Mouse (Mus musculus) CD4-positive helper T cell, adult 2 months (primary cell): ENCODE data around the gene Relt.

Experiments
- DNase-seq: peaks from one replicate; pipeline ENCODE4 v3.0.0-alpha.2; 2012; ENCODE audit warnings: low read depth, missing footprints, low spot score

The Relt gene

DNA sequence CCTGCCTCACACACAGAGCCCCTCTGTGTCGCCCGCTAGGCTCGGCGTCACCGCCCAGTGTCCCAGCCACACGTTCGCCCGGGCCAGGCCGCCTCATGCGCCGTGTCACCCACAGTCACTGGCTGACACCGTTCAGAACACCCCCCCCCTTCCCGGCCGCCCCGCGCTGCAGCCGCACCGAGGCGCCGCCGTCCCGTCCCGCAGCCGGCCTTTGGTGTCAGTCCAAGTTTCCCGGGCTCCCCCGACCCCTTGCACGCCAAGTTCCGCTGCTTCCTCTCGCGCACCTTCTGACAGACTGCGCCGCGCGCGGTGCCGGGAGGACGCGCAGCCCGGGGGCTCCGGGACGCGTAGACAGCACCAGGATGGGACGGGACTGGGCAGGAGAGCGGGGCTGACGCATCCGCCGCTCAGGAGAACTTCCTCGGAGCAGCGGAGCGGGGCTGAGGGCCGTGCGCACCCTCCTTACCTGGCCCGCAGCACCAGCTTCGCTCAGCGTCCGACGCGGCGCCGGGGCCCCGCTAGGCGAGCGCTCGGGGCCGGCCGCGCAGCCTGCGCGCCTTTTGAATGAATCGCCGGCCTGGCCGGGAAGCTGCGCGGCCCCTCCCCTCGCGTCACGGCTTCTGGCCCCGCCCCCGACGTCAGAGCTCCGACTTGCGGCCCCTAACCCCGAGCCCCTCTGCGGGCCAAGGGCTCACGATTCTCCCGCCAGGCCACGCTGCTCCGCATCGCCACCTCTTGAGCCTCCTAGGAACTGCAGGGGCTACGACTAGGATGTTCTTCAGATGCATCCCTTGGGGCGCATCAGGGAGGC is at the start of gene Relt:
TSS of gene Relt (minus strand) at position 619 of the 811 bp plus-strand sequence.
- DNase-seq = peak; percentile 97

DNA sequence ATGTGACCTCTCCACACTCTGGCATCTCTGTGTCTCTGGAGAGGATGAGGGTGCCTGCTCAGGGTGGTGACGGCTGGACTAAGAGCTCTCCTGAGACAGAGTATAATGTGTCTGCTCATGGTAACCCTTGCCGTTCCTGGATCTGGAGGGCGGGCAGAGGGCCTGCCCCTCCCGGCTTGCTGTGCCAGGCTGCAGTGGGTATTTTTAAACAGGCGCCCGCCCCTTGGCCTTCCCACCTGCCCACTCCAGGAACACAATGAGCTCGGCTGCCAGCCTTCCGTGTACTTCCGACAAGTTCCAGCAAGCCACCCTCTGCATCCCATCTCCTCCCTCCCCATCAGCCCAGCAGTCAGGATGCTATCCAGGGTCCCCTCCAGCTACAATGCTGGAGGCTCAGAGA is 48.5 kb upstream of the Relt start:
- DNase-seq = no peak

DNA sequence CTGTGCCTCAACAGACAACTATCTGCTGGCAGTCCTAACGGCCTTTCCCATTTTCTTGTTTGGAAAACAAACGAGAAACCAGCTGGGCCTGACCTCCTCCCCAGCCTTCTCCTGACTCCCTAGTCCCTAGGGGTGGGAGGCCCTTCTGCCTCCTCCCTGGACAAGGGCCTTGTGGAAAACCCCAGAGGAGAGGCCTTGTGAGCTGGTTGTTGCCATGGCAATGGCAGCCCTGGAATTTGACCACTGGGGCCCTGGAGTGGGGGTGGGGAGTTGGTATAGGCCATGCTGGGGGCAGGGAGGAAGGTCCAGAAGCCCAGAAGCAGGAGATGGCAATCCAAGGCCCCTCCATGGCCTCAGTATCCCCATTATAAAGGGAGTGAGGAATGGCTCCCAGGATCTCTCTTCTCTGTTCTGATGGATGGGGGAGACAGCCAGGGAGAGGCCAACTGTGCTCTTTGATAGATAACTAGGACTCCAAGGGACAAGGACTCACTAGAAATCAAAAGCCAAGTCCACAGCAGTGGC is 48.1 kb upstream of the Relt start:
- no peak for DNase-seq

DNA sequence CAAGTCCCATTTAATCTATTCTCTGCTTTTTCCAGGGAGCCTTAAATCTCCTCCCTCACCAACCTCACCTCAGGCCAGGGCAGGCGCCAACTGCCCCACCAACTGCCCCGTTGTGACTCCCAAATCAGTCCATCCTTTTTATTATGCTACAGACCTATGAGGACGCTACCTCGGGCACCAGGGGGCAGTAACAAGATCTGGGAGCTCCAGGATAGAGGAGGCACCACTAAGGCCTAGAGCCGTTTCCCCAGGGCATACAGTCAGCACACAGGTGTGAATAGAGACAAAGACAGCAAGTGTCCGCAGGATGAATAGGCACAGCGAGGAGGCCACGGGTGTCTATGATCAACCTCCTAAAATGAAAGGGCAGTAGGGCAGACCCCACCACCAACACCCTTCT is 45.3 kb upstream of the Relt start:
- DNase-seq = peak; percentile 13

DNA sequence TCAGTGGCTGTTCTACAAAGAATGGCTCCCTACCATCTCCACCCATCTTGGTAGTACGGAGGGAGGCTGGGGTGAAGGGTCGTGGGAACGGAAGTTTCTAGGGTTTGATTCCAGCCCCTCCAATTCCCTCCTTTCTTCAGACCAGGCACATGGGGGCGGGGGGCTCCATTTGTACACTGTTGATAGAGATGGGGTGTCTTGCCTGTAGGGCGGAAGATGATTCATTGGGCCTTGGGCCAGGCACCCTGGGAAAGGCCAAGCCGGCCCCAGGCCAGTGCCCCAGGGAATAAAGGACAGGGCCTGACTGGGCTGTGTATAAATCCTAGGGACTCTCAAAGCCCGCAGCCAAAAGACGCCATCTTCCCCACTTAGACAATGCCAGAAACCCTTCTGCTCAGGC is 44.8 kb upstream of the Relt start:
- no peak for DNase-seq

DNA sequence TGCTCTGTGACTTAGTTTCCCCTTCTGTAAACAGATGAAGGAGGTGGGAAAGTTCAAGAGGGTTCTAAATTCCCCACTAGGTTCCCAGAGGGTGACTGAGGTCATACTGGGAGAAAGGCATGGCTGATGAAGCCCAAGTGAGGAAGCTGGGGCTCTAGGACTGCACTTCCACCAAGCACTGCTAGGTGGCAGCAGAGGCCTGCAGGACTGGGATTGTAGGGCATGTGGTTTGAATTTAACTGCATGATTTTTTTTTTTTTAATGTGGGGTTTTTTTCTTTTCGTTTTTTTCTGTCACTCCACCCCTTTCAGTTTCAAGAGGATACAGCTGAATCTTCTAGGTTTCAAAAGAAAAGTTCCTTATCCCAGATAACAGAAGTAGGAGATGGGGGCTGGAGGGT is 44.0 kb upstream of the Relt start:
- DNase-seq = peak; percentile 79

DNA sequence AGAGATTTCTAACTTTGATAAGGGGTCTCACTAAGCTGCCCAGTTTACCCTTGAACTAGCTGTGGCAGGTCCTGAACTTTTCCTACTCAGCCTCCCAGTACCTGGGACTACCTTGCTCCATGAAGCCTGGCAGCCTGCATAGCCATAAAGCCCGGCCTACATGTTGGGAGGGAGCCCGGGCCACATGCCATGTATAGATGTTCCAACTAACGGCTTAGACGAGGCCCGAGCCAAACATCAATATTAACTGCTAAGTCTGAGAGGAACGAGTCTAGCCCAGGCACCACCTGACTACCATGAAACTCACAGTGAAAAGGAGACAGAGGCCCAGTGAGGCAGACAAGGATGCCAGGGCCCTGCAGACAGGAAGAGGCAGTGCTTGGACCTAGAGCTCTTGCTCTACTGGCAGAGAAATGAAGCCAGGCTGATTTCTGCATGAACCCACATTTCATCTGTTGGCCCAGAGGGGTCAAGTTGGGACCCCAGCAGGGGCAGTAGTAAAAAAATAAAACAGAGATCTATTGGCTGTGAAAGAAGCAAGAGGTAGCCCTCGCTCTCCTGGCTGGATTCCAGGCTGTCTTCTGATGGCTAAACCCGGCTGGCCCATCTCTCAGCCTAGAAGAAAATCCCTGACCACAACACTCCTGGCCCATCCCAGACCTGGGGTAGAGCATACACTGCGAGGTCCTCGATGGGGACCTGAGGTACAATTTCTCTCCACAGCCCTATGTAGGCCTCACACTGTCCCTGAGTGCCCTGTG is 43.0 kb upstream of the Relt start:
- DNase-seq = no peak

DNA sequence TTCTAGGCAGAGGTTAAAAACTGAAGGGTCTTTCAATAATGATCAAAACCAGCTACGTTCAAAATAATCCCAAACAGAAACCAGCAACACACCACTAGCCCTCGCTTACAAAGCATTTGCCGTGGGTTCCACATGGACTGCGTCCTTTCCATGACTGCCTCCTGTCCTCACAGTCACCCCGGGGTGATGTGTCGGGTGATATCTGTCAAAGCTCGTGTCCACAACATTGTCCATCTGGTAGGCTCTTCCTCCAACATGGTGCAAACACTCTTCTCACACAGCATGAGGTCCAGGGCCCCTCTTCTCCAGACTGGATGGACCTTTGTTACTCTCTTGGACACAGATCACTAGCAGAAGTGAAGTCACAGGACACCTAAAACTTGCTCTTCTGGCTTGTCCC is 41.8 kb upstream of the Relt start:
- DNase-seq = no peak

DNA sequence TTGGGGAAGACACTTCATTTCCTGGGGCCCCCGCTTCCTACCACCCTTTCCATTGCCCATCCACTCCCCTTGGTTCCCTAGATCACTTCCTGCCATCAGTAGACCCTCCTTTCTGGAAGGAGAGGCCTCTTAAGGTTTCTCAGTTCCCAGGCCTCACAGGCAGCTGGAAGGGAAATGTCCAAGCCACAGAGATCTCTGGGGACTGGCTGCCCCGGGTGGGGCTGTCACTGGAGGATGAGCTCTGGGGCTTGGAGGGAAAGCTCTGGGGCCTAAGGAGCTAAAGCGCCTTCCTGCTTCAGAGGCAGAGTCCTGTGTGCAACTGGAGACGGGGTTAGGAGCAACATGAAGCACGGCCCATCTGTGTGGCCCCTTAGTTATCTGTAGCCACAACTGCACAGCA is 41.4 kb upstream of the Relt start:
- DNase-seq = no peak

DNA sequence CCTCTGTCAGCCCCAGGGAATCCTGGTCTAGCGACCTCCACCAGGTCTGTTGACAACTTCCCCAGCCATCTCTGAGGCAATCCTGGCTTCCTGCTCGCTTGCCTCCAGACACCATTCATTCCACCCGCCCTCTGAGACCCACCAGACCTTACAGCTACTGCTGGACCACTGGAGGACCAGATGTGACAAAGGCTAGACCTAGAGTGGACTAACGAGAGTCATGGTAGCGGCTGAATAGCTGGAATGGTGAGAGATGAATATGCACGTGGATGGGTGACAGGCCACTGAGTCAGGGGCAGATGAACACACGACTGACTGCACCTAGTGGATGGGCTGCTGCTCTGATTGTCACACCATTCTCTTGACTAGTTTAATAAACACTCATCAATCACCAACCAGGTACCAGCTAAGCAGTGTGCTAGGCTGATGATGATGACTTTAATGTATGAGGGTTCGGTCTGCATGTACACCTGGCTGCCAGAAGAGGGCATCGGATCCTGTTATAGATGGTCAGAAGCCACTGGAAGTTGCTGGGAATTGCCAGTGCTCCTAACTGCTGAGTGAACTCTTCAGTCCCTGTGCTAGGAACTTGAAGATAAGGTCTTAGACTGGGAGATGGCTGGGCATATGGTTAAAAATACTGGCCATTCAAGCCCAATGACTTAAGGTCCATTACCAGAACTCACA is 39.3 kb upstream of the Relt start:
- no peak for DNase-seq

DNA sequence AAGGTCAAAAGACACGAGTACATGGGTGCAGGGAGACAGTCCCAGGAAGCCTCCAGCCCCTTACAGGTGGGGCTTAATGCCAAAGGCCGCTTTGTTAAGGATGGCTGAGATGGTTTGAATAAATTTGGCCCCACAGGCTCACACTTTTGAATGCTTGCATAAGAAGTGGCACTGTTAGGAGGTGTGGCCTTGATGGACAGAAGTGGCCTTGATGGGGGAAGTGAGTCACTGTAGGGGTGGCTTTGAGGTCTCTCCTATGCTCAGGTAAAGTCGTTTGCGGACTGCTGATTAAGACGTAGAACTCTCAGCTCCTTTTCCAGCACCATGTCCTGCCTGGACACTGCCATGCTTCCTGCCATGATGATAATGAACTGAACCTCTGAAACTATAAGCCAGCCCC is 34.6 kb upstream of the Relt start:
- DNase-seq = no peak

DNA sequence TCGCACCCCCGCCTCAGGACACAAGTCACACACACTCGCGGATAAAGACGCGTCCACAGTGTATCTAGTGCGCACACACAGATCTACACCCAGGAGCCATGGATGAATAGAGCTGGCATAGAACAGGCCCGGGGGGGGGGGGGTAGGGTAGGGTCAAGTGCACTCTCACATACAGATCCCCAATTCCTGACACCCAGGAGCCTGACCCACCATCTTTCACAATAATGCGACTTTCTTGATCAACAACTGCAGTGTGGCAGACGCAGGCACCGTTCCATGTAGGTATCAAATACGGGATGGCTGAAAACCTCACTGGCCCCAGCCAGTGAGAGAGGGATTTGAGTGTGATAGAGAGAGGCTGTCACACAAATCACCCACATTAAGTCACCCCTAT is 31.6 kb upstream of the Relt start:
- no peak for DNase-seq

DNA sequence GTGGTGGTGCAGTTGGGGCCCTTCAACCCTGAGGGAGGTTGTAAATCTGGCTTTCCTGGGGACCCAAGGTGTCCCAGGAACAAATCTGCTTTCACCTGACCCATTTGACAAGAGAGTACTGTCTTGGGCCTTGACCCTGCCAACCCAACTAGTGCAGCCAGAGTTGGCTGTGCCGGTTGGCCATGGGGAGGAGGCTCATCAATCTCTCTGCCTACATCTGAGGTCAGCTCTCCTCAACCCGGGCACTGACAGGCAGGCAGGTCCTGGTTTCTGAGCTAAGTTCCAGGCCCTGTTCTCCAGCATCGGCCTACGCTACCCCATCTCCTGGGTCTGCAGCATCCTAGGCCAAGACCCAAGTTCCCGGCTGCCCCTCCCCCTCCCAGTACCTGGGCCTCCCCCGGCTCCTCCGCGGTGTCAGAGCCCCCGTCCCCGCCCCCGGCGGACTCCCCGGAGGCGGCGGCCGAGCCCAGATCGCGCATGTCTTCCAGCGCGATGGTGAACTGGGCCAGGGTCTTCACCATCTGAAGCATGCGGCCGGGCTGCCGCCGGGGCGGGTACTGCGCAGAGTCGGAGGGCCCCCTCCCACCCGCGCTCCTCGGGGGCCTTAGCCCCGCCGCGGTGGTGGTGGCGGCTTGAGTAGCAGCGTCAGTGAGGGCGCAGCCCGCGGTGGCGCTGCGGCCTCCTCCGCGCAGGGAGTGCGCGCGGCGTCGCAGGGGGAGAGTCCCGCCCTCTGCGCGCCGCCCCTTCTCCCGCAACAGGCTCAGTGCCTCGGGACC is 31.0 kb upstream of the Relt start:
- peak; percentile 48 for DNase-seq

DNA sequence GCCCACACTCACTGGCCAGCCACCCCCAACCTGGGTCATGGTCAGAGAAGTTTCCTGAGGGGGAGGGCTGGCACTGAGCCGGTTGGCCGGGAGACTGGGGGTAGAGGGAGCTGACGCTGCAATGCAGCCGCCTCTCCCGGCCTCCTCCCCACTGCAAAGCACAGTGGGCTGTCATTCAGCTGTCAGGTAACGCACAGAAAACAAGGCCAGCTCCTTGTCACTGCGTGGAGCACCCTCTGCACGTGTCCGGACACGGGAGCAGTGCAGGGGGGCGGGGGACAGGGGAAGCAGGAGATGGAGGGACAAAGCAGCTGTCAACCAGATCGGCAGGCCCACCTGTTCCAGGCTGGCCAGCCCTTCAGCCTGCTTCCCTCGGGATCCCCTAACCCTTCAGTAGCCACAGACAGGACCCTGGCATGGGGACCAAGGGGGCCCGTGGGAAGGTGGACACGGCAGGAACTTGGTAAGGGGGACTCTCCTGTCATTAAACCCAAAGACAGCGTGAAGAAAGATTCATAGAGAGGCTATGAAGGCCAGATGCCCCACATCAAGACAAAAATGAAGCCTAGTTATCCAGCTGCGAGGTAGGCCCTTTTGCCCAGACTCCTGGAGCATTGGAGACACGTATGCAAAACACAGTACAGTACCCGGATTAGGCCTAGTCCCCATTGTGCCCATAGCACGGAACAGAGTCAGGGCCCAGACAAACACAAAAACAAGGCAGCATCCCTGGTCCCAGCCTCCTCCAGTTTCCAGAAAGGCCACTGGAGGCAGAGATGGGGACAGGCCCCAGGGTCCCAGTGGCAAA is 30.2 kb upstream of the Relt start:
- no peak for DNase-seq

DNA sequence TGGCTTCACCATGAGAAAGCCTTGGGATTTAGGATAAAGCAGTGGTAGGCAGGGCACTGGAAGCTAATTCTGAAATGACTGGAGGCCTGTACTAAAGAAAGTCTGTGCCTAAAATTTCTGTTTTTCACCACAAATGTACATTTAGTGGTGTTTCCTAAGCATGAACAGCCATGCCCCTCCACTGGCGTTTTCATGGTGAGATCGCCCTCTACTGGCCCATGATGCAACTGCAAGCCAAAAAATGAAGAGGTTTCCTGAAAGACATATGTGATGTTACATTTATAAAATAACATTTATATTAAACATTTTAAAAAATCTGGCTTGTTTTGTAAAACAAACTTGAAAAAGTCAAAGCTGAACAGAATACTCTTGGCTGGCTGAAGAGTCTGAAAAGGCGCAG is 23.3 kb upstream of the Relt start:
- peak; percentile 49 for DNase-seq

DNA sequence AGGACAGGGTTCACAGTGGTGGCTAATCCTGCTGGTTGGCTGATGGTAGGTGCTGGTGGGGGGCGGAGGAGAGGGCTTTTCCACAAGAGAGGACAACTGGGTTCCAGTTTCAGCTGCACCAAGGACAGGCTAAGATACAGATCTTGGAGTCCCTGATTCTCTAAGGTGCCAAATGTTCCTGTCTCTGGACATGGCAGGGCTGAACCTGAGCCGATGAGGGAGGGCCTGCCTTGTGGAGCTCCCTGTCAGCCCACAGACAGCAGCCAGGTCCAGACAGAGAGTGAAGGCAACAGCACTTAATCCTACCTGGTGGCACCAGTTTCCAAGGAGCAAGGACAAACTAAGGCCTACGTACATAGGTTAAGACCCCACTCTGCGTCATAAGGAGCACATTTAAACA is 21.2 kb upstream of the Relt start:
- DNase-seq = no peak

DNA sequence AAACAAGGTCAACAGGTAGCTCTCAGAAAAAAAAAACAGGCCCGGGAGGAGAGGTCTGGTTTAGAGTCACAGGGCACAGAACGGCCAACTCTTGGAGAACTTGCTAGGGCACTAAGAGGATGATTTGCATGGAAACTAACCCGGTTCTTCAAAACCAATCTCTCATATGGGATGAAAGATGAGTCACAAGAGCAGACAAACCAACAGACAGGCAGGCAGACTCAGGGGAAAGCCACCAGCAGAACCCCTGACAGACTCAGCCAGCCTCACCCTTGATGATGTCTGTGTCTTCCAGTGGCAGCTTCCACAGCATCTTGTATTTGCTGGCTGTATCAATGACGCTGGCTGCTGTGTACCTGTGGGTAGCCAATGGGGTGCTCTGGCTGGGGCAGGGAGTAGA is 18.7 kb upstream of the Relt start:
- no peak for DNase-seq

DNA sequence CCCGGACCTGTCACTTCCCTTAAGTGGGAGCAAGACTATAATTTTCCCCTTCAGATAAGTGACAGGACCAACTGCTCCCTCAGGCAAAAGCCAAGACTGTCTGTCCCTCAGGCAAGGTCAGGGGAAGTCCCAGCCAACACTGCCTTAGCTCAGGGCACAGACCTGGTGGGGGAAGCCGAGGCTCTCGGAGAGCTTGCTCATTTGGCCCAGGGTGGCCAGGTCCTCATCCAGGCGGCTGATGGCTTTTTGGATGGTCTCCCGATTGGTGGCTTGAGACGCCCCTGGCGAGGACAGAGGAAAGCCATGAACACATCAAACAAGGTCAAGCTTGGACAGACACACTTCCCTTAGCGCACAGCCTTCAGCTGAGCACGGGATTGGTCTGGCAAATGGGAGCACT is 18.3 kb upstream of the Relt start:
- DNase-seq = no peak

DNA sequence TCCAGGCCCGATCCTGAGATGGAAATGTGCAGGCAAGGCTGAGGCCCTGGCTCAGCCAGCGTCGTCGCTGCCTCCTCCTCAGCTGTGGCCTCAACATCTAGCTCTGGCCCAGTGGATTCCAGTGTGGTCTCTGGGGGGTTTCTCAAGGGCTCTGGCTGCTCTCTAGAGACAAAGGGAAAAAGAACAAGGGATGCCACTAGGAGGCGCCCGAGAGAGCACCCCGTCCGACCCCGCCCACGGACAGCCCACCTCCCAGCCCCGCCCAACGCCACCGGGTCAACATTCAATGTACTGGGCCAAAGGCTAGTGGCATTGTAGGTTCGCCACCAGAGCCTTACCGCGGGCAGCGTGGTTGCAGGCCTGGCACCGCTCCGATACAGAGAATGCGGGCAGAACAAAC is 16.3 kb upstream of the Relt start:
- peak; percentile 65 for DNase-seq

DNA sequence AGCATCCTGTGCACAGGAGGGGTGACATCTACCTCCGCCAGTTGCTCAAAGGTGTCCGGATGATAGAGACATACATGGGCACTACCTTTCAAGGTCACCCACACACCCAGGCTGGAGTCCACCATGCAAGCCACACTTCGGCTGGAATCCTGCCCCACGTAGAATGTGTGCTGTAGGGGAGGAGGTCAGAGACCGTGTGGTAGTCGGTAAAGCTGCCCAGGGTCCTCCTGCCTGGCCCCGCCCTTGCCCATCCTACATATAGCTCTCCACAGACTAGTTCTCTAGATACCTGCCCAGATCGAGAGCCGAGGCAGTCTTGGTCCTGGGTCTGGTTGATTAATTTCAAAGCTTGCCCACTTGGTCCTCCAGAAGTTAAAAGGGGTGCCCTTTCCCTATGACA is 13.5 kb upstream of the Relt start:
- no peak for DNase-seq

DNA sequence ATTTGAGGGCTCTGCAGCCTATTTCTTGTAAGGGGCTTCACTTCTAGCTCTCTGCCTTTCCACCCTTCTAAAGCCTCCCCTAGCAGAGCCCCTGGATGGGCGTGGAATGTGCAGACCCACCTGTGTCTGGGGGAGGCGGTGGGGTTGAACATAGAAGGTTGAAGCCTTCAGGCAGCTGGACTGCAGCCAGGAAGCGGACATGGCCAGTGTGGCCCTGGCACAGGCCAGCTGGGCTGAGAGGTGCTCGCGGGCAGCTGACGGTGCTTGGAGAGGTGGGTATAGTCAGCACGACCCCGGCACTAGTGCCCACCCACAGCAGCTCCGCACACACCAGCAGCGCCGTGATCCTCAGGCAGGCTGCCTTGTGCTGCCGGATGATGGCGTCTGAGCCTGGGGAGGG is 13.0 kb upstream of the Relt start:
- DNase-seq = no peak
